Mouse (Mus musculus): Measurements from ENCODE around the gene Mterf1a. TPM values are rescaled to one million over a fixed set of nuclear protein-coding genes. Genes with fewer than 3 reads are reported as not detected.
"Not testable (repeated sequence)": the region's sequence is repeated elsewhere in the genome, so short reads cannot be mapped to it uniquely, and the experiment has no call there.

The Mterf1a gene
- 4.8 and 5.0 TPM in 2 replicates for polyA plus RNA-seq (2014; fragmentation: Nextera tagmentation; extraction: Ambion mirVana)

DNA sequence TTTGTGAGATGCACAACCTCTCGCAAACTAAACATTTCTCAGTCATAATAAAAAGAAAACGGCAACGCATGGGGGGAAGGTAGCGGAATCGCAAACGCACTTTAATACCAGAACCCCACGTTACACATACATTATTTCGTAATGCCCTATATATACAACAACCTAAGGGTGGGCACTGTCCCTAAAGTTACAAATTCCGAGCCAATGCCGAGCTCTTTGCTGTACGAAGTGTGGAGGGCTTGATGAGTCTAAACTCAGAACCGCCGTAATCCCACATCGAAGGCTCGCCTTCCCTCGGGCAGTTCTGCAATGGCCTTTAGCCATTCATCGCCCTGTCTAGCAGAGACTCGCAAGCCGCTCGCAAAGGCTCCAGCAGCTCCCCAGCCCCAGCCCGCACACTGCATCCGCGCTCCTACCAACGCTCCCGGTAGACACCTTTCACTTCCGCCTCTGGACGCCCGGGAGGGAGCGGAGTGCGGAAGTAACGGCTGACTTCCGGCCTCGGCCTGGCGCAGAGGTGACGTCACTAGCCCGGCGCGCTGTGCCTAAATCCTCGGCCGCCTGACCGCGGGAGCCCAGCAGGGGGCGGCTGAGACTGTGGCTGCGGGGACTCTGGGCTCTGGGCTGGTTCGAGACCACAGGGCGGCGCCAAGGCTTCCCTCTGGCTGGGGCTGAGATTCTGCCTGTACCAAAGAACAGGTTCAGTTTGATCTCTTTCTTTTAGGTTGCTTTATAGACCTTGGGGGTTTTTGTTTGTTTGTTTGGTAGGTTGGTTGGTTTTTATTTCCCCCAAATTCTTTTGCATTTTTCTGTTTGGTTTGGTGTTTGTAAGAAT lies at the start of gene Mterf1a:
Mterf1a (minus strand) TSS at position 475 of the 835 bp plus-strand sequence.
- H3K9me3 ChIP-seq (ENCODE audit: control insufficient read depth, low read length); H3K27me3 ChIP-seq (ENCODE audit: control insufficient read depth, insufficient read depth, low read length); H3K27ac ChIP-seq (replicated peaks in 1 of 2; ENCODE audit: control insufficient read depth in 1 of 2, insufficient read depth in 1 of 2, low read depth in 2 of 2, low read length in 2 of 2); H3K4me1 ChIP-seq (ENCODE audit: control insufficient read depth in 2 of 2, insufficient read depth in 2 of 2, low read length in 2 of 2); H3K36me3 ChIP-seq (ENCODE audit: control insufficient read depth, insufficient read depth, low read length): not testable (repeated sequence)
- peak within 1 kb of the TSS; percentile 67 for H3K9ac ChIP-seq (ENCODE audit: low read length)
- H3K4me3 ChIP-seq (ENCODE audit: control insufficient read depth in 1 of 2, insufficient read depth in 1 of 2, low read depth in 1 of 2, low read length in 2 of 2), result peak within 1 kb of the TSS; percentile 31 to 42
- peak; percentile 97 for ATAC-seq (ENCODE audit: insufficient number of reproducible peaks, insufficient read depth, low FRiP score, low read depth)
- WGBS, result 0% methylated on average over 4 of the region's 47 CpGs
- peak within 1 kb of the TSS; percentile 74 for H3K4me2 ChIP-seq (ENCODE audit: low read length)

DNA sequence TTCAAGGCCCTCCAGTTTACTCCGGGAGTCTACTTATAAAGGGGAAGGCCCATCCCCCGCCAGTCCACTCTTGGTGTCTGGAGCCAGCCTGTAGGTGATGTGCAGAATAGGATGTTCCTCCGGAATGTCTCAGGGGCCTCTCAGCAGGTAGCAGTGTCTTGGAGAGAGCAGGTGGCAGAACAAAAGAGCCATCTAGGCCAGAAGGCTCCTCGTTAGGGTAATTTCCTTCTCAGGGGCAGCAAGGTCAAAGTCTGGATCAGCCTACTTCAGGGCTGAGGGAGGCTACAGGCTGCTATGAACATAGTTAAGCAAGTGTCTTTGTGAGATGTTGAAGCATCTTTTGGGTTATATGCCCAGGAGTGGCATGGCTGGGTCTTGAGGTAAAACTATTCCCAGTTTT lies 49.4 kb upstream of the Mterf1a start:
- H3K9ac ChIP-seq (ENCODE audit: low read length); H3K27ac ChIP-seq (replicated peaks in 1 of 2; ENCODE audit: control insufficient read depth in 1 of 2, insufficient read depth in 1 of 2, low read depth in 2 of 2, low read length in 2 of 2); H3K4me3 ChIP-seq (ENCODE audit: control insufficient read depth in 1 of 2, insufficient read depth in 1 of 2, low read depth in 1 of 2, low read length in 2 of 2); H3K36me3 ChIP-seq (ENCODE audit: control insufficient read depth, insufficient read depth, low read length); H3K9me3 ChIP-seq (ENCODE audit: control insufficient read depth, low read length); ATAC-seq (ENCODE audit: insufficient number of reproducible peaks, insufficient read depth, low FRiP score, low read depth); H3K4me2 ChIP-seq (ENCODE audit: low read length); H3K27me3 ChIP-seq (ENCODE audit: control insufficient read depth, insufficient read depth, low read length): not testable (repeated sequence)
- peaks cover 10 to 12% of the 10 kb centered on the region in 2 experiments for H3K4me1 ChIP-seq (ENCODE audit: control insufficient read depth in 2 of 2, insufficient read depth in 2 of 2, low read length in 2 of 2)
- 78% methylated on average over 4 of the region's 4 CpGs for WGBS

DNA sequence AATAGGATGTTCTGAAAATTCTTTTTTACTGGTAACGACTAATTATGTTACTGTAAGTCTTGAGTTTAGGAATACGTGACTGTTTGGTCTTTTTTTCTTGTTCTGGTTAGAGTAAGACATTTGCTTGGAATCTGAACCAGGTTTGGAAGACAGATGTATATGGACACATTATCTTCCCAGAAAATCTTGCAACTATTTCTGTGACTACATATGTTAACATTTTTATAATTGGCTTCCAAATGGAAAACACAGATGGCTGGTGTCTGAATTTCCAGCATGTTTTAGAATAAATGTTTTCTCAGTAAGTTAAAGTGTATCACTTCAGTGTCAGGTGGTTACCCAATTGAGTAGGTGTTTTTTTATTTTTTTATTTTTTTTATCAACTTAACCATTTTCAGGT lies 47.5 kb upstream of the Mterf1a start:
- peaks cover 15 to 31% of the 10 kb centered on the region in 2 experiments for H3K4me1 ChIP-seq (ENCODE audit: control insufficient read depth in 2 of 2, insufficient read depth in 2 of 2, low read length in 2 of 2)
- ATAC-seq (ENCODE audit: insufficient number of reproducible peaks, insufficient read depth, low FRiP score, low read depth), result no peak
- H3K9ac ChIP-seq (ENCODE audit: low read length), result no peak overlapping the region
- no peak overlapping the region for H3K27ac ChIP-seq (replicated peaks in 1 of 2; ENCODE audit: control insufficient read depth in 1 of 2, insufficient read depth in 1 of 2, low read depth in 2 of 2, low read length in 2 of 2)
- no peak overlapping the region for H3K4me3 ChIP-seq (ENCODE audit: control insufficient read depth in 1 of 2, insufficient read depth in 1 of 2, low read depth in 1 of 2, low read length in 2 of 2)
- no peaks in the 10 kb centered on the region for H3K9me3 ChIP-seq (ENCODE audit: control insufficient read depth, low read length)
- no peak overlapping the region for H3K4me2 ChIP-seq (ENCODE audit: low read length)
- no peaks in the 10 kb centered on the region for H3K36me3 ChIP-seq (ENCODE audit: control insufficient read depth, insufficient read depth, low read length)
- no peaks in the 10 kb centered on the region for H3K27me3 ChIP-seq (ENCODE audit: control insufficient read depth, insufficient read depth, low read length)
- WGBS, result 97% methylated on average over 2 of the region's 2 CpGs

DNA sequence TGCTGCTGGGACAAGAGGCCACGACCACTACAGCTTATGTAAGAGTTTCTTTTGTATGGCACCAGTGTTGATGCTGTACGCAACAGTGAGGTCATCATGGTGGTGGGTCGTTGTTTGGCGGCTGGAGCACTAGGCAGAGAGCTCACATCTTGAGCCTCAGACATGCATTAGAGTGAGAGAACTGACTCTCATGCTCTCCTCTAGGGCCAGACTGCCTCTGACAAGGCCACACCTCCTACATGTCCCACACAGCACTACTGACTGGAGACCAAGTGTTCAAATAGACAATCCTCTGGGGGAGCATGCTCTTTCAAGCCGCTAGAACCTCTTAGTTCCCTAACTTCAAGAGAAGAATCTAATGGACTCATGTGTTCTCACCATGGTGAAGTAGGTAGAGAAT lies 45.6 kb upstream of the Mterf1a start:
- Histone ChIP-seq H3K9me3 (ENCODE audit: control insufficient read depth, low read length) (no peaks in the 10 kb centered on the region), H3K4me1 (ENCODE audit: control insufficient read depth in 2 of 2, insufficient read depth in 2 of 2, low read length in 2 of 2) (peaks cover 15 to 37% of the 10 kb centered on the region in 2 experiments), H3K36me3 (ENCODE audit: control insufficient read depth, insufficient read depth, low read length) (no peaks in the 10 kb centered on the region), H3K4me2 (ENCODE audit: low read length) (no peak overlapping the region), H3K27me3 (ENCODE audit: control insufficient read depth, insufficient read depth, low read length) (no peaks in the 10 kb centered on the region), H3K4me3 (ENCODE audit: control insufficient read depth in 1 of 2, insufficient read depth in 1 of 2, low read depth in 1 of 2, low read length in 2 of 2) (no peak overlapping the region), H3K27ac (replicated peaks in 1 of 2; ENCODE audit: control insufficient read depth in 1 of 2, insufficient read depth in 1 of 2, low read depth in 2 of 2, low read length in 2 of 2) (peak overlapping the region in 1 of 2 experiments; percentile 71; a peak in 1 of 4 replicates), H3K9ac (ENCODE audit: low read length) (no peak overlapping the region)
- ATAC-seq (ENCODE audit: insufficient number of reproducible peaks, insufficient read depth, low FRiP score, low read depth), result no peak
- 83% methylated on average over 5 of the region's 5 CpGs for WGBS

DNA sequence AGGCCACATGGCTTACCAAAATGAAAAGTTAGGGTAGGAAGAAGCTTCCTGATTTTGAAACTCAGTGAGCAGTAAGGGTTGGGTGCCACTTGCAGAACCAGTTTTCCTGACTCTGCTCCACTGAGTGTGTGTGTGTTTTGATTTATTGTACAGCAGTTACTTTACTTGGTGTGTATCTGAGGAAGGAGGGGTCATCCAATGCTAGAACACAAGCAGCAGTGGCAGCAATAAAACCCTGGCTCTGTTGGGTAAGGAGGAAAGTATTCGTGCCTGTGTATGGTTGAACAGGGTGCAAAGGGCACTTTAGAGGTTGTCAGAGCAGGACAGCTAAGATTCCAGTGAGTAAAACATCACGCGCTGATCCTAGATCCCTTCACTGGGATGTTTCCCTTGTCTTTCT lies 45.2 kb upstream of the Mterf1a start:
- Histone ChIP-seq H3K27me3 (ENCODE audit: control insufficient read depth, insufficient read depth, low read length) (no peaks in the 10 kb centered on the region), H3K4me2 (ENCODE audit: low read length) (peak overlapping the region; percentile 36), H3K27ac (replicated peaks in 1 of 2; ENCODE audit: control insufficient read depth in 1 of 2, insufficient read depth in 1 of 2, low read depth in 2 of 2, low read length in 2 of 2) (peak overlapping the region; percentile 42 to 71), H3K4me3 (ENCODE audit: control insufficient read depth in 1 of 2, insufficient read depth in 1 of 2, low read depth in 1 of 2, low read length in 2 of 2) (no peak overlapping the region), H3K9ac (ENCODE audit: low read length) (no peak overlapping the region), H3K36me3 (ENCODE audit: control insufficient read depth, insufficient read depth, low read length) (no peaks in the 10 kb centered on the region), H3K9me3 (ENCODE audit: control insufficient read depth, low read length) (no peaks in the 10 kb centered on the region), H3K4me1 (ENCODE audit: control insufficient read depth in 2 of 2, insufficient read depth in 2 of 2, low read length in 2 of 2) (peaks cover 15 to 37% of the 10 kb centered on the region in 2 experiments)
- 68% methylated on average over 3 of the region's 3 CpGs for WGBS
- no peak for ATAC-seq (ENCODE audit: insufficient number of reproducible peaks, insufficient read depth, low FRiP score, low read depth)

DNA sequence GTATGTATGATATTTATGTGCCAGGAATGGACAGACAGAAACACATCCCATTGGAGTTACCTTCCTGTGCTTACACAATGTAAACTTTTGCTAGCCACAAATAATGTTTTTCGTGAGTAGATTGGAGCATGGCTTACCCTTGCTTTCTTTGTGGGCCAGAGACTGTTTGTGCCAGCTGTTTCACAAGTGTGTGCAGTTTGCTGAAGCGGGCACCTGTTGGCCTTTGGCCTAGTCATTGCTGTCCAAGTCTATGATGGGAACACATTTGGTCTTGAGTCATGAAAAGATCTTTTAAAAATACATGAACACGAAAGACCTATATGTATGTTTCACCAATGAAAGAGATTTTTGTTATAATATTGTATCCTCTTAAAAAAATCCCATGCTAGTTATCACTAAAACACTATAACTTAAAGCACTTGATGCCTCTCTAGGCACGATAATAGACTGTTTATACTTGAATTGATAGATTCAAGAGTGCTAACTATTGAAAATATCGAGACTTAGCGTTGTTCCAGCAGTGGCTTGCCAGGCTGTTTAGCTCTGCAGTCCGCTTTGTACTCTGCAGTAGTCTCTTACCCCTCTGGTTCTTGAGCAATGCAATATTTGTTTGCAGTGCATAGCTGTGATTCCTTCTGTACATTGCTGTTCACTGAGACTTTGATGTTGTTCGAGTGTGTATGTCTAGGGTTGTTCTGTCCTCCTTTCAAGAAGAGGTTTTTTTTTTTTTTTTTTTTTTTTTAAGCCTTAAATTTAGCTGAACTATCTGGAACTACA lies 42.2 kb upstream of the Mterf1a start:
- no peak overlapping the region for H3K9ac ChIP-seq (ENCODE audit: low read length)
- H3K27ac ChIP-seq (replicated peaks in 1 of 2; ENCODE audit: control insufficient read depth in 1 of 2, insufficient read depth in 1 of 2, low read depth in 2 of 2, low read length in 2 of 2), result no peak overlapping the region
- ATAC-seq (ENCODE audit: insufficient number of reproducible peaks, insufficient read depth, low FRiP score, low read depth), result no peak
- no peak overlapping the region for H3K4me2 ChIP-seq (ENCODE audit: low read length)
- H3K36me3 ChIP-seq (ENCODE audit: control insufficient read depth, insufficient read depth, low read length), result no peaks in the 10 kb centered on the region
- no peaks in the 10 kb centered on the region for H3K9me3 ChIP-seq (ENCODE audit: control insufficient read depth, low read length)
- H3K27me3 ChIP-seq (ENCODE audit: control insufficient read depth, insufficient read depth, low read length), result no peaks in the 10 kb centered on the region
- no peak overlapping the region for H3K4me3 ChIP-seq (ENCODE audit: control insufficient read depth in 1 of 2, insufficient read depth in 1 of 2, low read depth in 1 of 2, low read length in 2 of 2)
- 74% methylated on average over 8 of the region's 8 CpGs for WGBS
- peaks cover 15 to 37% of the 10 kb centered on the region in 2 experiments for H3K4me1 ChIP-seq (ENCODE audit: control insufficient read depth in 2 of 2, insufficient read depth in 2 of 2, low read length in 2 of 2)

DNA sequence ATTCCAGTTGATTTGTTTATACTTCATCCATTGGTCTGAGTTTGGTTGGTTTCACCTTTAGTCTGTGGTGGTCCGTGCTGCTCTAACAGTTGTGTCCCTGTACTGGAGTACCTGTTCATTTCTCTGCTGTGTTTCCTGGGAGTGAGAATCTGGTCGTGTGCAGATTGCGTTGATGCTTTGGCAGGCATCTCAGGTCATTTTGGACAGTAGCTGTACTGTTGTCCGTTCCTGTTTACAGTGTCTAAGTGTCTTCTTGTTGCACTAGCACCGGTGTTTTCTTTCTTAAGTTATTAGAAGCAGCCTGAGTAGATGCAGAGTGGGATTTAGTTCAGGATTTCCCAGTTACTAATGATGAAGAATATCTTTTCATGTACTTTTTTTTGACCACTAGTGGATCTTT lies 41.5 kb upstream of the Mterf1a start:
- H3K4me2 ChIP-seq (ENCODE audit: low read length), result no peak overlapping the region
- H3K4me3 ChIP-seq (ENCODE audit: control insufficient read depth in 1 of 2, insufficient read depth in 1 of 2, low read depth in 1 of 2, low read length in 2 of 2), result no peak overlapping the region
- H3K27ac ChIP-seq (replicated peaks in 1 of 2; ENCODE audit: control insufficient read depth in 1 of 2, insufficient read depth in 1 of 2, low read depth in 2 of 2, low read length in 2 of 2), result no peak overlapping the region
- H3K27me3 ChIP-seq (ENCODE audit: control insufficient read depth, insufficient read depth, low read length), result no peaks in the 10 kb centered on the region
- no peak for ATAC-seq (ENCODE audit: insufficient number of reproducible peaks, insufficient read depth, low FRiP score, low read depth)
- no peaks in the 10 kb centered on the region for H3K9me3 ChIP-seq (ENCODE audit: control insufficient read depth, low read length)
- peaks cover 16 to 38% of the 10 kb centered on the region in 2 experiments for H3K4me1 ChIP-seq (ENCODE audit: control insufficient read depth in 2 of 2, insufficient read depth in 2 of 2, low read length in 2 of 2)
- no peak overlapping the region for H3K9ac ChIP-seq (ENCODE audit: low read length)
- 83% methylated on average over 5 of the region's 5 CpGs for WGBS
- H3K36me3 ChIP-seq (ENCODE audit: control insufficient read depth, insufficient read depth, low read length), result no peaks in the 10 kb centered on the region
